Mouse (Mus musculus) embryonic facial prominence, embryonic 11.5 days (tissue): ENCODE measurements around the gene Draxin. TPM values are rescaled to one million over a fixed set of nuclear protein-coding genes. Genes with fewer than 3 reads are reported as not detected.
A peak's percentile ranks its signal among the peaks of the same experiment; 100 is the strongest.
"Not testable (repeated sequence)": the region's sequence is repeated elsewhere in the genome, so short reads cannot be mapped to it uniquely, and the experiment has no call there.

Experiments used
- ATAC-seq: fragments of 200-750 bp; cut with Nextera tagmentation; replicated peaks from 2 replicates; pipeline ENCODE4 v1.8.0; 2017; ENCODE audit warnings: low read depth; ENCODE audit not compliant: insufficient number of reproducible peaks, low FRiP score, low TSS enrichment
- DNase-seq: peaks from one replicate; pipeline ENCODE4 v3.0.0-alpha.2; 2015; ENCODE audit warnings: low spot score
- H3K27ac ChIP-seq: fragments of 300-500 bp; sonication (generic); replicated peaks from 2 replicates; pipeline ENCODE4 v1.5.1; 2014; ENCODE audit warnings: mild to moderate bottlenecking, low read depth, low read length, control low read depth
- H3K27me3 ChIP-seq: fragments of 300-500 bp; sonication (generic); 2 replicates; pipeline ENCODE4 v1.6.1; 2014; ENCODE audit warnings: mild to moderate bottlenecking, low read length, moderate library complexity, mixed read lengths; ENCODE audit not compliant: control insufficient read depth, insufficient read depth
- H3K36me3 ChIP-seq: fragments of 300-500 bp; sonication (generic); replicated peaks from 2 replicates; pipeline ENCODE4 v1.6.1; 2014; ENCODE audit warnings: low read depth, mild to moderate bottlenecking, low read length, moderate library complexity, mixed read lengths; ENCODE audit not compliant: control insufficient read depth, insufficient read depth
- H3K4me1 ChIP-seq: fragments of 300-500 bp; sonication (generic); 2 replicates; pipeline ENCODE4 v1.6.1; 2014; ENCODE audit warnings: low read length, mixed read lengths; ENCODE audit not compliant: control insufficient read depth, insufficient read depth
- H3K4me2 ChIP-seq: fragments of 300-500 bp; sonication (generic); 2 replicates; pipeline ENCODE4 v1.6.1; 2014; ENCODE audit warnings: low read depth, mild to moderate bottlenecking, control low read depth, low read length, moderate library complexity
- H3K4me3 ChIP-seq: fragments of 300-500 bp; sonication (generic); 2 replicates; pipeline ENCODE4 v1.5.1; 2014; ENCODE audit warnings: low read depth, low read length, control low read depth
- H3K9ac ChIP-seq: fragments of 300-500 bp; sonication (generic); replicated peaks from 2 replicates; pipeline ENCODE4 v1.6.1; 2014; ENCODE audit warnings: mild to moderate bottlenecking, control low read depth, low read length
- H3K9me3 ChIP-seq: fragments of 300-500 bp; sonication (generic); replicated peaks from 2 replicates; pipeline ENCODE4 v1.6.1; 2016; ENCODE audit warnings: mild to moderate bottlenecking, low read length, inconsistent platforms, mixed read lengths; ENCODE audit not compliant: control insufficient read depth
- WGBS: fragments of 180-500 bp; shearing (Covaris S2); extraction: QIAGEN DNeasy Blood & Tissue Kit; methylation state at CpG from one replicate; pipeline ENCODE4 v1.1.7; 2014; 5-methylcytosine and 5-hydroxymethylcytosine counted together
- polyA plus RNA-seq: library from polyadenylated mRNA; unstranded; fragments of >200 nt; fragmentation: Nextera tagmentation; extraction: Ambion mirVana; gene quantifications from 2 replicates; pipeline ENCODE4 v1.2.1, GENCODE M21; 2014

The Draxin gene
- 1.2 and 2.2 TPM in 2 replicates for polyA plus RNA-seq

DNA sequence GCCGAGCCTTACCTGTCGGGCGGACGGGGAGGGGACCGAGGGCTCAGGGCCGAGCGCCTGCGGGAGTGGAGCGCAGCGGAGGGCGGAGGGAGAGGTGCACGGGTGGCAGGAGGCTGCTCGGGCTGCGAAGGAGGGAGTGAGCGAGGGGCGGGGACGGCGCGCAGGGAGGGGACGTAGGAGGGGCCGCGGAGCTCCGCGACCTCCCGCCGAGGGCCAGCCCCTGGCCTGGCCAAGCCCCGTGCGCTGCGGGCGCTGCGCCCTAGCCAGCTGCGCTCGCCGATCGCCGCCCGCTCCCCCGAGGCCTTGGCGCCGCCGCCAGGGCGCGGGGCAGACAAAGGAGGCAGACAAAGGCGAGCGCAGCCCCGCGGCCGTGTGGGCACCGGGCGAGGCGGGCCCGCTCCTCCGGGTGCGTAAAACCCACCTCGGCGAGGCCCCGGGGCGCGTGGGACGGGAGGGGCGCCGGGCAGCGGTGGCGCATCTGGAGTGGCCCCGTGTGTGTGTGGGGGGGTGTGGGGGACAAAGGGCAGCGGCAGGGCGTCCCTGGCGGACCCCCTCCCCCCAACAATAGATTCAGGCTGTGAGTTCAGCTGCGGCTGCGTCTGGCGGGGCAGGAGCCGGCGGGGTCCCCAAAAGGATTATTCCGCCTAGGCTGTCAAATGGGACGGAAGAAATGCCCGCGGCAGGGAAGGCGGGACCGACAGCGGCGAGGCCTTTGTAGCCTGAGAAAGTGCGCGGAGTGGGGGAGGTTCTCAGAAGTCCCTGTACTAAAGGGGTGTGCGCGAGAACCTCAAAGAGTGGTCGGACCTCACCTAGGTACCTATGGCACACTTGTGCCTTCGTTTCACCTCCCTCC is at the start of gene Draxin:
TSS of gene Draxin (minus strand) at position 138 of the 853 bp plus-strand sequence.
- WGBS = under 1% methylated on average over 59 of the region's 87 CpGs
- ATAC-seq (peak; percentile 70), DNase-seq (peak; percentile 80)
- Histone ChIP-seq H3K36me3 (no peaks in the 10 kb centered on the region), H3K27me3 (peaks cover 19% of the 10 kb centered on the region), H3K9ac (peak within 1 kb of the TSS; percentile 92), H3K4me2 (peak within 1 kb of the TSS; percentile 95), H3K4me3 (peak within 1 kb of the TSS; percentile 78), H3K4me1 (peaks cover 3% of the 10 kb centered on the region; the same call in 1 of the 2 replicates), H3K27ac (peak within 1 kb of the TSS; percentile 76), H3K9me3 (no peaks in the 10 kb centered on the region)

DNA sequence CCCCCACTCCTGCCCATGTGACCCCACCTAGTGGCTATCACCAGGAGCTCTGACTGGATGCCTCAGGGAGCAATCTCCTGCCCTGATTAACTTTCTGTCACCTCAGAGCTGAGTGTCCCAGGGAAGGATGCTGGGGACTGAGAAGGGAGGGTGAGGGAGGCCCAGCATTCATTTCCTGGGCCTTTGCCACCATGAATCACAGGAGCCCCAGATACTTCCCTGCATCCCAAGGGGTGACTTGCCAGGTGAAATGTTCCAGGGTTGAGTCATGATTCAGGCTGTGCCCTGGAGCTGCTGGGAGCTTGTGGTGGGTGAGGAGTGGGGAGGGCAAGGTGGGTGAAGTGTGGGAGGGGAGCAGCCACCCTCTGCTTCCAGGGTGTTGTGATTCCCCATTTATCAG is 47.2 kb upstream of the Draxin start:
- no peak overlapping the region for H3K9ac ChIP-seq
- H3K27me3 ChIP-seq = peaks cover 36% of the 10 kb centered on the region
- H3K4me2 ChIP-seq = no peak overlapping the region
- H3K4me1 ChIP-seq = no peaks in the 10 kb centered on the region
- H3K36me3 ChIP-seq = no peaks in the 10 kb centered on the region
- no peak overlapping the region for H3K4me3 ChIP-seq
- no peak for ATAC-seq
- H3K27ac ChIP-seq = no peak overlapping the region
- no peaks in the 10 kb centered on the region for H3K9me3 ChIP-seq
- DNase-seq = no peak

DNA sequence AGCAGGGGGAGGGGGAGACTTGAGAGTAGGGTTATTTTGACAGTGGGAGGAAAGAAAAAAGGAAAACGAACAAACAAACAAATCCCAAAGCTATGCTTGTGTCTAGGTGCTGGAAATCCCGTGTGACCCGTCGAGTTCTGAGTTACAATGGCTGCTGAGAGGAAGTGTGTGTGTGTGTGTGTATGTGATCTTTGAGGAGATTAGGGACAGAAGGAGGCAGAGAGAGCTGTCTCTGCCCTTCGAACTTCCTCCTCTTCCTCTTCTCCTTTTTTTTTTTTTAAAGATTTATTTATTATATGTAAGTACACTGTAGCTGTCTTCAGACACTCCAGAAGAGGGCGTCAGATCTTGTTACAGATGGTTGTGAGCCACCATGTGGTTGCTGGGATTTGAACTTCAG is 46.1 kb upstream of the Draxin start:
- not testable (repeated sequence) for H3K4me2 ChIP-seq, H3K4me3 ChIP-seq, DNase-seq, H3K36me3 ChIP-seq, H3K9ac ChIP-seq, H3K27ac ChIP-seq, H3K9me3 ChIP-seq, ATAC-seq, H3K4me1 ChIP-seq
- 68% methylated on average over 5 of the region's 6 CpGs for WGBS
- peaks cover 42% of the 10 kb centered on the region for H3K27me3 ChIP-seq

DNA sequence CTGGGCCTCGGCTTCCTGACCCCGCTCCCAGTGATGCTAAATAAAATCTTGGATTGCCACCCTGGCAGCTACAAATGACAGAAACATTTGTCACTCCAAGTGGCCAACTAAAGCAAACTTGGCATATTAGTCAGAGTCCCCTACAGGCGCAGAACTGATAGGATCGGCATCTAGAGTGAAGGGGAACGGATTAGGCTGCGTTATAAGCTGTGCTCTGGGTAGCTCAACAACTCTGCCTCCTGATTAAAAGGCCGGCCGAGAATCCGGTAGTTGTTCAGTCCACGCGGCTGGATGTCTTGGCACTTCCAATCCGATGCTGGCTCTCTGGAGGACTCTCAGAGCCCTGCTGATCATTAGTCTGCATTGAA is 44.0 kb upstream of the Draxin start:
- Histone ChIP-seq H3K27me3 (peaks cover 48% of the 10 kb centered on the region), H3K9ac (no peak overlapping the region), H3K4me3 (no peak overlapping the region), H3K4me1 (no peaks in the 10 kb centered on the region; the same call in 1 of the 2 replicates), H3K36me3 (no peaks in the 10 kb centered on the region), H3K4me2 (no peak overlapping the region), H3K27ac (no peak overlapping the region), H3K9me3 (no peaks in the 10 kb centered on the region)
- 10% methylated on average over 12 of the region's 12 CpGs for WGBS
- DNase-seq (no peak), ATAC-seq (no peak)

DNA sequence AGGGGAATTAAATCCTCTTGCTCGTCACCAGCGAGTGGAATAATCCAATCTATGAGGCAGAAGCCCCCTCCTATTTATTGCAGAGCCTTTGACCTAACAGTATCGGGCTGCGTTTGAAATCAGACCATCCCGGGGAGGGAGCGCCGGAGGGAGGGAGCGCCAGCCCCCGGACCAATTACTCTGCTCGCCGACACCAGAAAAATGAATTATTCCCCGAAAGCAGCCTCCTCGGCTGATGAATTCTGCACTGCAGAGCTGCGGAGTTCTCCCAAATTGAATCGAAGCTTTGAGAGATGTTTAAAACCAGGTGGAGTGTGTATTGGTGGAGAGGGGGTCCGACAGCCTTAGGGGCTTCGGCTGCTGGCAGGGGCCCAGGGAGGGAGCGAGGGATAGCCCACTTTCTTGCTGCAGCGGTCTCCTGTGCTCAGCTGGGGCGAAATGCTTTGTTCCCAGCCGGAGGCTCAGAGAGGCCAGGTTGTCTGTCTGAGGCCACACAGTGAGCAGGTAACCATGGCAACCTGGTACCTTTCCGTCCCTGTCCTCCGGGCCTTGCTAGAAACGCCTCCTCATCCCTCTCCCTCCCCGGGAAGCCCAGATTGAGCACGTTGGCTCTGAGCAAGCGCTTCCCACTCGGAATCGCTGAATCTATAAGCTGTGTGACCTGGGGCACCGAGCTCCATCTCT is 43.5 kb upstream of the Draxin start:
- no peaks in the 10 kb centered on the region for H3K9me3 ChIP-seq
- no peak overlapping the region for H3K4me3 ChIP-seq
- no peaks in the 10 kb centered on the region for H3K36me3 ChIP-seq
- ATAC-seq (no peak; the same call in 1 of the 2 replicates), DNase-seq (peak; percentile 39)
- H3K27ac ChIP-seq = no peak overlapping the region
- 0% methylated on average over 29 of the region's 30 CpGs for WGBS
- no peaks in the 10 kb centered on the region; the same call in 1 of the 2 replicates for H3K4me1 ChIP-seq
- H3K27me3 ChIP-seq = peaks cover 48% of the 10 kb centered on the region
- no peak overlapping the region for H3K9ac ChIP-seq
- peak overlapping the region; percentile 21; the same call in 1 of the 2 replicates for H3K4me2 ChIP-seq

DNA sequence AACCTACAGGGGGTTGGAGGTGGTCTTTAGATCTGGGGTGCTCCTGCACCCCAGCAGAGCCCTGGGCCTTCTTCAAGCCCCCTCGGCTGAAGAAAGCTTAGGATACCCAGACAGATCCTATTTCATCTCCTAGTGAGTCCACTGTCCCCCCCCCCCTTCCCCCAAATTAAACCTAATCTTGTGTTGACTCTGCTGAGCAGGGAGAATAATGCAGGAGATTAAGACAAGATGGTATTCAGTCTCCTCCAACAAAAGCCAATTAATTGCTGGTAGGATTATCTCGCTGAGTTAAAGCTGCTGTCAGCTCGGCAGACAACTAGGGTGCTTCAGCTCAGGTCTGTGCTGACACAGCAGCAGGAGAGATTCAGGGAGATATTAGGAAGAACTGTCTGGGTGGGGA is 40.8 kb upstream of the Draxin start:
- 18% methylated on average over 3 of the region's 3 CpGs for WGBS
- H3K27me3 ChIP-seq = peaks cover 52% of the 10 kb centered on the region
- no peak overlapping the region for H3K4me2 ChIP-seq
- no peak overlapping the region for H3K4me3 ChIP-seq
- H3K9me3 ChIP-seq = no peaks in the 10 kb centered on the region
- no peak for ATAC-seq
- H3K4me1 ChIP-seq = no peaks in the 10 kb centered on the region; the same call in 1 of the 2 replicates
- H3K9ac ChIP-seq = no peak overlapping the region; the same call in 1 of the 2 replicates
- DNase-seq = no peak
- no peak overlapping the region for H3K27ac ChIP-seq
- H3K36me3 ChIP-seq = no peaks in the 10 kb centered on the region

DNA sequence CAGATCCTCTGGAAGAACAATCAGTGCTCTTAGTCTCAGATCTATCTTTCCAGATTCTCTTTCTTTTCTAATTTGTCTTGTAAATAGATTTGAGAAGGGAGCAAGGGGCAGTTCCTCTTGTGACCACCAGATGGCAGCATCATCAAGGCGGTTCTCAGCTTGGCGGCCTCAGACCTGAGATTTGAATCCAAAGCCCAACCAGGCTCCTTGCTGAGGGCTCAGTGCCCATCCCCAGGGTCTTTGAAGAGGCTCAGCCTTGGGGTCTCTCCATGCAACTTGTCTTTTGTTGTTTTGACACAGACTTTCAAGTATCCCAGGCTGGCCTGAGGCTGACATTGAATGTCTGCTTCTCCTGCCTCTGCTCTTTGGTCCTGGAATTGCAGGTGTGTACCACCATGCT is 40.3 kb upstream of the Draxin start:
- DNase-seq (peak; percentile 76), ATAC-seq (no peak)
- H3K4me1 ChIP-seq = no peaks in the 10 kb centered on the region; the same call in 1 of the 2 replicates
- H3K4me3 ChIP-seq = no peak overlapping the region
- no peak overlapping the region for H3K27ac ChIP-seq
- no peak overlapping the region for H3K9ac ChIP-seq
- WGBS = 0% methylated on average over 2 of the region's 2 CpGs
- H3K27me3 ChIP-seq = peaks cover 53% of the 10 kb centered on the region
- H3K9me3 ChIP-seq = no peaks in the 10 kb centered on the region
- no peaks in the 10 kb centered on the region for H3K36me3 ChIP-seq
- H3K4me2 ChIP-seq = no peak overlapping the region

DNA sequence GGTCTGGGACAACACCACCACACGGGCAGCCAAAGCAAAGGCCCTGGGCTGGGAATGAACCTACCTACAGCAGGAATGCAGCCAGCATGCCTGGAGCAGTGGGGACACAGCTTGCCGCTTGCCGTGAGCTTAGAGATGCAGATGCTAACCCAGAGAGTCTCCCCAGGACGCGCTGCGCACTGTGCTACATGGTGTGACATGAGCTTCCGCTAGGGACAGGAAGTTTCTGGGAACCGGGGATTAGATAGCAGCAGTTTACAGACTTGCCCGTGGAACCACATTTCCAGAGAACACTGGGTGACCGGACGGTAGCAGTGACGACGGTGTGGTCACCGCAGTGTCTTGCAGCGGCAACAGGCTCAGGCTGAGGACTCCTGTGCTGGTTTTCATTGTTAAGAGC is 39.1 kb upstream of the Draxin start:
- Histone ChIP-seq H3K36me3 (no peaks in the 10 kb centered on the region), H3K4me2 (no peak overlapping the region), H3K9me3 (no peaks in the 10 kb centered on the region), H3K4me1 (no peaks in the 10 kb centered on the region; the same call in 1 of the 2 replicates), H3K4me3 (no peak overlapping the region), H3K27me3 (peaks cover 54% of the 10 kb centered on the region), H3K9ac (no peak overlapping the region), H3K27ac (no peak overlapping the region)
- ATAC-seq (no peak), DNase-seq (no peak)
- 24% methylated on average over 15 of the region's 15 CpGs for WGBS
